Mouse (Mus musculus) spleen, adult 2 months (tissue): Measurements from ENCODE around the gene Coasy. TPM values are rescaled to one million over a fixed set of nuclear protein-coding genes. Genes with fewer than 3 reads are reported as not detected.
"Not testable (repeated sequence)": the region's sequence is repeated elsewhere in the genome, so short reads cannot be mapped to it uniquely, and the experiment has no call there.

ENCODE experiments used
- DNase-seq, 2 experiments: peaks; one replicate each; pipeline versions ENCODE4 v3.0.0 to v3.0.0-alpha.2; 2012 to 2021; ENCODE audit warnings: low spot score in 2 of 2, low read depth in 1 of 2
- H3K27ac ChIP-seq: fragments of 200-500 bp; 2 replicates; pipeline ENCODE4 v1.5.1; 2012; ENCODE audit warnings: low read length, inconsistent platforms; ENCODE audit not compliant: insufficient read depth
- H3K27me3 ChIP-seq: fragments of 200-500 bp; 2 replicates; pipeline ENCODE4 v1.6.1; 2012; ENCODE audit warnings: mild to moderate bottlenecking, moderate library complexity, low read length, inconsistent platforms; ENCODE audit not compliant: control insufficient read depth, insufficient read depth
- H3K36me3 ChIP-seq: fragments of 200-500 bp; 2 replicates; pipeline ENCODE4 v1.6.1; 2012; ENCODE audit warnings: mild to moderate bottlenecking, low read length, inconsistent platforms; ENCODE audit not compliant: control insufficient read depth, insufficient read depth
- H3K4me1 ChIP-seq: fragments of 200-500 bp; 2 replicates; pipeline ENCODE4 v1.6.1; 2011; ENCODE audit warnings: inconsistent platforms; ENCODE audit not compliant: control insufficient read depth, insufficient read depth, insufficient read length
- H3K4me3 ChIP-seq: fragments of 200-500 bp; 2 replicates; pipeline ENCODE4 v1.5.1; 2011; ENCODE audit warnings: mild to moderate bottlenecking, inconsistent platforms; ENCODE audit not compliant: insufficient read depth, insufficient read length; ENCODE audit errors: extremely low read depth
- CTCF ChIP-seq: fragments of 200-500 bp; IDR thresholded peaks from 2 replicates; pipeline ENCODE4 v1.5.1; 2011; ENCODE audit warnings: mild to moderate bottlenecking, inconsistent platforms; ENCODE audit not compliant: insufficient read depth, insufficient read length, insufficient replicate concordance; ENCODE audit errors: extremely low read depth
- POLR2A ChIP-seq: fragments of 200-500 bp; IDR thresholded peaks from 2 replicates; pipeline ENCODE4 v1.6.1; 2011; ENCODE audit warnings: low read depth, low read length, inconsistent platforms
- WGBS: fragments of 180-500 bp; shearing (Covaris S2); methylation state at CpG from one replicate; pipeline ENCODE4 v1.1.7; 2018; 5-methylcytosine and 5-hydroxymethylcytosine counted together
- polyA plus RNA-seq: library from polyadenylated mRNA; depleted of rRNA; stranded (reverse); fragments of >200 nt; gene quantifications from 2 replicates; pipeline ENCODE4 v1.2.3, GENCODE M21; 2012

The Coasy gene
- polyA plus RNA-seq, 1 experiment: 26.6 TPM

DNA sequence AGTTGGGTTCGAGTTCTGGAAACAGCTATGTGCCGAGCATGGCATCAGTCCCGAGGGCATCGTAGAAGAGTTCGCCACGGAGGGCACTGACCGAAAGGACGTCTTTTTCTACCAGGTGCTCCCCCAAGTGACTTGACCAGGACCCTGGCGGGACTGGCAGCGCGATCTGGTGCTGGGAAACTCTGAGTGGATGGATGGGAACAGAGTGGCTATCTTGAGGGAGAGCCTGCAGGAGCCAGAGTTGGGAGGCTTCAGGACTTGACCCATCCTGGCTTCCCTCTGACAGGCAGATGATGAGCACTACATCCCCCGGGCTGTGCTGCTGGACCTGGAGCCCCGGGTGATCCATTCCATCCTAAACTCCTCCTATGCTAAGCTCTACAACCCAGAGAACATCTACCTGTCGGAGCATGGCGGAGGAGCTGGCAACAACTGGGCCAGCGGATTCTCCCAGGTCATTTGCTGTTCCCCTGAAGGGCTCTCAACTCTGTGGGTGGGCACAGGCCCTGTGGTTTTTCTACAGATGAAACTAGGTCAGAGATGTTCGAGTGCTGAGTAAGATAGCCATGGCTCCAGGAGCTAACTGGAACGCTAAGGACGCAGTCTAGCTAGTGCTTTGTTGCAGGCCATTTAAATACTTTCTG is 38.3 kb downstream of the Coasy start:
- Histone ChIP-seq H3K27me3 (no peaks in the 10 kb centered on the region), H3K4me1 (peaks cover 16% of the 10 kb centered on the region), H3K27ac (peak overlapping the region; percentile 66; the same call in 1 of the 2 replicates), H3K36me3 (peaks cover 2% of the 10 kb centered on the region), H3K4me3 (peak overlapping the region; percentile 72; the same call in 1 of the 2 replicates)
- 29% methylated on average over 19 of the region's 19 CpGs for WGBS
- no peak for DNase-seq
- TF ChIP-seq POLR2A (no peak), CTCF (no peak)

GRCm38 (mm10) chr11:101124494-101124893 is 42.1 kb downstream of the Coasy start:
- not testable (repeated sequence) for H3K36me3 ChIP-seq, H3K27me3 ChIP-seq, H3K27ac ChIP-seq, DNase-seq, H3K4me3 ChIP-seq, H3K4me1 ChIP-seq
- WGBS: 93% methylated on average over 8 of the region's 8 CpGs

- not testable (repeated sequence) for H3K27ac ChIP-seq, H3K4me3 ChIP-seq, H3K27me3 ChIP-seq, H3K4me1 ChIP-seq, H3K36me3 ChIP-seq, DNase-seq
- 97% methylated on average over 9 of the region's 9 CpGs for WGBS
These were observed 42.6 kb downstream of the Coasy start for GRCm38 (mm10) chr11:101125008-101125407.

DNA sequence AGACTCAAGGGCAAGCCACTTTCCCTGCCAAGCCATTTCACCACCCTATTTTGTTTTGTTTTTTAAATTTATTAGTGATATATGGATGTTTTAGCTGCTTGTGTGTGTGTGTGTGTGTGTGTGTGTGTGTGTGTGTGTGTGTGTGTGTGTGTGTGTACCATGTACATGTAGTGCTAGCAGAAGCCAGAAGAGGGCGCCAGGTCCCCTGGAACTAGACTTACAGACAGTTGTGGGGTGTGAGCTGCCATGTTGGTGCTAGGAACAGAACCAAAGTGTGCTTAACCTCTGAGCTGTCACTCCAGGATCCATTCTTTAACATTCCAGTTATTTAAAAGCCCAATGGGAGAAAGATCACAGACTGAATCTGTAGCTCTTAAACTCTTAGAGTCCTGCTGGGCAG is 44.7 kb downstream of the Coasy start:
- 100% methylated on average over 1 of the region's 1 CpGs for WGBS

DNA sequence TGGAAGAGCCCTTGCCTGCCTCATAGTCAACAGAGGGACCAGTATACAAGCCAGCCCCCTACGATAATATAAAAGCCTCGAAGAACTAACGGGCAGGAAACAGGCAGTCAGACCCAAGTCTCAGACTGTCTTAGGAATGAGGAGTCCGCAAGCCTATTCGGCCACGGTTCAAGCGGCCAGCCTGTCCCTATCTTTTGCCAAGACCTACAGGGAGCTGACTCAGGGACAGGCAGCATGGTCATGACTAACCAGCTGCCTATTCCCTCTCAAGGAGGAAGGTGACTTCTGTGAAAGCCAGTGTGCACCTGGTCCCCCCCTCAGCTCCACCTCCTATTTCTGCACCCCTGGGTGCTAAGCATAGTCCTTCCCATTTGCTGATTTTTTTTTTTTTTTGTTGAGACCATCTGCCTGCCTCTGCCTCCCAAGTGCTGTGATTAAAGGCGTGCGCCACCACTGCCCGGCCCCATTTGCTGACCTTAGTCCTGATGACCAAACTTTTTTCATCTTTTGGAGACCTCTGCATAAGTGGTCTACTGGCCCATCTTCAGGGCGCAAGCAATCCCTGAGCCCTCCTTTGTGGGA is 46.7 kb downstream of the Coasy start:
- H3K27ac ChIP-seq: no peak overlapping the region
- H3K27me3 ChIP-seq: no peaks in the 10 kb centered on the region
- peaks cover 8% of the 10 kb centered on the region; the same call in 1 of the 2 replicates for H3K36me3 ChIP-seq
- WGBS: 82% methylated on average over 11 of the region's 11 CpGs
- DNase-seq: no peak
- H3K4me1 ChIP-seq: no peaks in the 10 kb centered on the region
- H3K4me3 ChIP-seq: no peak overlapping the region
- no peak for TF ChIP-seq POLR2A
- TF ChIP-seq CTCF: no peak

More for the DNA sequence above, 44.7 kb downstream of the Coasy start:
- H3K27ac ChIP-seq: no peak overlapping the region
- H3K4me1 ChIP-seq: no peaks in the 10 kb centered on the region
- no peaks in the 10 kb centered on the region for H3K27me3 ChIP-seq
- DNase-seq: no peak
- no peak overlapping the region for H3K4me3 ChIP-seq
- TF ChIP-seq POLR2A: no peak
- no peak for TF ChIP-seq CTCF
- H3K36me3 ChIP-seq: peaks cover 8% of the 10 kb centered on the region; the same call in 1 of the 2 replicates

DNA sequence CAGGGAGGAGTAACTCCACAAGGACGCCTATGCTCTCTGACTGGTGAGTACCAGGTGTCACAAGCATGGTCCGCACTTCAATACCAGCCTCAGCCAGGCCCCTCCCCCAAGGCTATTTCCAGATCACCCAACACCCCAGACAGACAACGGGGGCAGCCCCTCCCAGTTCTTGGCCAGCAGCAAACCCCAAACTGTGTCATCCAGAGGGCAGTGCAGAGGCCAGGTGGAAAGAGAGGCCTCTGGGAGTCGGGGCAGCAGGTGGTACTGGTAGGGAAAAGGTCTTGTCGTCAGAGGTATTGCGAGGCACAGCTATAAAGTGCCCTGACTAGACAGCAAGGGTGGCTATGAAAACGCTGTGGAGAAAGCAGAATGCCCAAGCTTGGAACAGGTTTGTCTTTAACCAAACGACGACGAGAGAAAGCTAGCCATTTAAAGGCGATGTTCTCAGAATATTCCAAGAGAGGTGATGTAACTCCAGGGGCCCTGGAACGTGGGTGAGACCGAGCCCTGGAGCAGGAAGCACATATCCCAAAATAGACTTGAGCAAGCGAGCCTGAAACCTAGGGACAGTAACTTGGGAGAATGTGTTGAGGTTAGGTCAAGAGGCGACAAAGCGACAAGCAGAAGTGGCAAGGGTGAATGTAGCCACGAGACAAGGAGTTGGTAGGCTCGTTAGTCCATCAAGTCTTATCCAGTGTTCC is 47.8 kb downstream of the Coasy start:
- Histone ChIP-seq H3K4me3 (no peak overlapping the region), H3K36me3 (peaks cover 8% of the 10 kb centered on the region; the same call in 1 of the 2 replicates), H3K27ac (no peak overlapping the region), H3K4me1 (no peaks in the 10 kb centered on the region), H3K27me3 (no peaks in the 10 kb centered on the region)
- DNase-seq: no peak
- 60% methylated on average over 18 of the region's 18 CpGs for WGBS
- TF ChIP-seq POLR2A (no peak), CTCF (no peak)

DNA sequence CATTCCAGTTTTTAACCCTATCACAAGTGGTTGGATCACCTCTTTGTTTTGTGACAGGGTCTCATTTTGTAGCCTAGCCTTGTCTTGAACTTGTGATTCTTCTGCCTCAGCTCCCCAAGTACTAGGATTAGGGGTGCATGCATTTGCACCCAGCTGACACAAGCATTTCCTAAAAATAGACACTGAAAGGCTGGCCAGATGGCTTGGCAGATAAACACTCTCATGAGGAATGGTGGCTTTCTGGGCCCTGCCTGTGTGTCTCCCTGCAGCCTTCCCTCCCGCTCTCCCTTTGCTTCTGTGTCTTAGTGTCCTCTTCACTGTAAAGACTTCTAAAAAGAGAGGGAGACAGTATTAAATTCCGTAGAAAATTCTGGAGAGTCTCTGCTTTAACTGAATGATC is 48.8 kb downstream of the Coasy start:
- Histone ChIP-seq H3K36me3 (peaks cover 5% of the 10 kb centered on the region; the same call in 1 of the 2 replicates), H3K4me1 (no peaks in the 10 kb centered on the region), H3K4me3 (no peak overlapping the region), H3K27ac (no peak overlapping the region), H3K27me3 (no peaks in the 10 kb centered on the region)
- DNase-seq: no peak
- WGBS: 89% methylated on average over 2 of the region's 2 CpGs
- TF ChIP-seq POLR2A (no peak), CTCF (no peak)
